Mouse (Mus musculus) forebrain, embryonic 13.5 days (tissue): ENCODE measurements at regions not wholly inside any gene's neighbourhood (a gene's known extent, or its start where the extent isn't known, plus 50 kb on each side); places are given as distances from the start of the nearest gene placed in this dataset.
"Not testable (repeated sequence)": the region's sequence is repeated elsewhere in the genome, so short reads cannot be mapped to it uniquely, and the experiment has no call there.

Experiments used
- ATAC-seq: fragments of 200-750 bp; cut with Nextera tagmentation; 2 replicates; pipeline ENCODE4 v1.8.0; 2017
- H3K27ac ChIP-seq: fragments of 300-500 bp; sonication (generic); 2 replicates; pipeline ENCODE4 v1.5.1; 2015; ENCODE audit warnings: inconsistent platforms, mild to moderate bottlenecking, moderate library complexity
- H3K27me3 ChIP-seq: fragments of 300-500 bp; sonication (generic); 2 replicates; pipeline ENCODE4 v1.6.1; 2015; ENCODE audit warnings: mild to moderate bottlenecking, inconsistent platforms
- H3K36me3 ChIP-seq: fragments of 300-500 bp; sonication (generic); 2 replicates; pipeline ENCODE4 v1.6.1; 2015; ENCODE audit warnings: mild to moderate bottlenecking, inconsistent platforms; ENCODE audit not compliant: poor library complexity, severe bottlenecking
- H3K4me1 ChIP-seq: fragments of 300-500 bp; sonication (generic); 2 replicates; pipeline ENCODE4 v1.6.1; 2015; ENCODE audit warnings: inconsistent platforms
- H3K4me2 ChIP-seq: fragments of 300-500 bp; sonication (generic); 2 replicates; pipeline ENCODE4 v1.6.1; 2015; ENCODE audit warnings: inconsistent platforms, mild to moderate bottlenecking, moderate library complexity
- H3K4me3 ChIP-seq: fragments of 300-500 bp; sonication (generic); 2 replicates; pipeline ENCODE4 v1.5.1; 2015; ENCODE audit warnings: mild to moderate bottlenecking, inconsistent platforms
- H3K9ac ChIP-seq: fragments of 300-500 bp; sonication (generic); 2 replicates; pipeline ENCODE4 v1.6.1; 2015; ENCODE audit warnings: mild to moderate bottlenecking, inconsistent platforms
- H3K9me3 ChIP-seq: fragments of 300-500 bp; sonication (generic); replicated peaks from 2 replicates; pipeline ENCODE4 v1.6.1; 2016; ENCODE audit warnings: inconsistent platforms
- WGBS: fragments of 180-500 bp; shearing (Covaris S2); methylation state at CpG from one replicate; pipeline ENCODE4 v1.1.7; 2015; 5-methylcytosine and 5-hydroxymethylcytosine counted together

GRCm38 (mm10) chr2:100446332-100446731, 1178.2 kb upstream of the Rag2 start:
- Histone ChIP-seq H3K9ac (no peak overlapping the region), H3K36me3 (no peaks in the 10 kb centered on the region), H3K4me3 (no peak overlapping the region), H3K27ac (no peak overlapping the region), H3K27me3 (no peaks in the 10 kb centered on the region), H3K9me3 (no peaks in the 10 kb centered on the region), H3K4me2 (no peak overlapping the region), H3K4me1 (no peaks in the 10 kb centered on the region)
- ATAC-seq = no peak
- 72% methylated on average over 2 of the region's 2 CpGs for WGBS

GRCm38 (mm10) chr2:100459641-100460040, 1164.9 kb upstream of the Rag2 start:
- H3K36me3 ChIP-seq, H3K4me3 ChIP-seq, ATAC-seq, H3K4me2 ChIP-seq, H3K9ac ChIP-seq, H3K27me3 ChIP-seq, H3K4me1 ChIP-seq, H3K9me3 ChIP-seq, H3K27ac ChIP-seq: not testable (repeated sequence)
- no CpG with 5 or more reads among the region's 1 CpGs for WGBS

GRCm38 (mm10) chr2:100486229-100486628, 1138.3 kb upstream of the Rag2 start:
- H3K4me2 ChIP-seq, ATAC-seq, H3K4me1 ChIP-seq, H3K4me3 ChIP-seq, H3K9me3 ChIP-seq, H3K9ac ChIP-seq, H3K27me3 ChIP-seq, H3K36me3 ChIP-seq, H3K27ac ChIP-seq: not testable (repeated sequence)
- WGBS = no CpG with 5 or more reads among the region's 3 CpGs

GRCm38 (mm10) chr2:100505114-100505513, 1119.4 kb upstream of the Rag2 start:
- not testable (repeated sequence) for H3K27me3 ChIP-seq, H3K27ac ChIP-seq, H3K4me1 ChIP-seq, H3K4me3 ChIP-seq, ATAC-seq, H3K36me3 ChIP-seq, H3K9ac ChIP-seq, H3K4me2 ChIP-seq, H3K9me3 ChIP-seq
- WGBS = no CpG with 5 or more reads among the region's 1 CpGs
